Mouse (Mus musculus): ENCODE data around the gene Tex16. TPM values are rescaled to one million over a fixed set of nuclear protein-coding genes. Genes with fewer than 3 reads are reported as not detected.

Gene Tex16
- polyA plus RNA-seq (2012; rRNA removed) = not detected in 2 replicates

GRCm38 (mm10) chrX:112010707-112011106 is at the start of gene Tex16:
Gene Tex16 (plus strand): TSS chrX:112011007.

Other genes with a start within 250 kb of the Tex16 start
- gene Gm45194, start 119.6 kb upstream of the Tex16 start, polyA plus RNA-seq (2012; rRNA removed) = not detected in 2 replicates
- gene 4933403O08Rik, start 228.0 kb downstream of the Tex16 start, polyA plus RNA-seq (2012; rRNA removed) = not detected in 2 replicates